Mouse (Mus musculus): ENCODE measurements around the gene Lrrc1.

Lrrc1 gene

GRCm38 (mm10) chr9:77543351-77544321 is 1.0 kb downstream of the Lrrc1 start:
- peak; percentile 16 for DNase-seq (ENCODE audit: low spot score)

GRCm38 (mm10) chr9:77541556-77541955 is 3.1 kb downstream of the Lrrc1 start:
- no peak for DNase-seq (ENCODE audit: low spot score)

- DNase-seq (ENCODE audit: low spot score), result no peak
These were observed 5.4 kb downstream of the Lrrc1 start for GRCm38 (mm10) chr9:77539232-77539631.

- DNase-seq (ENCODE audit: low spot score), result no peak
These were observed 7.3 kb downstream of the Lrrc1 start for GRCm38 (mm10) chr9:77537357-77537756.

- DNase-seq (ENCODE audit: low spot score), result no peak
These were observed 7.8 kb downstream of the Lrrc1 start for GRCm38 (mm10) chr9:77536832-77537231.

GRCm38 (mm10) chr9:77536286-77536685 is 8.4 kb downstream of the Lrrc1 start:
- DNase-seq (ENCODE audit: low spot score), result no peak

- DNase-seq (ENCODE audit: low spot score), result no peak
These were observed 9.5 kb downstream of the Lrrc1 start for GRCm38 (mm10) chr9:77535021-77535744.

GRCm38 (mm10) chr9:77528379-77529041 is 16.2 kb downstream of the Lrrc1 start:
- no peak for DNase-seq (ENCODE audit: low spot score)

GRCm38 (mm10) chr9:77527170-77527569 is 17.5 kb downstream of the Lrrc1 start:
- DNase-seq (ENCODE audit: low spot score), result no peak

GRCm38 (mm10) chr9:77526715-77527114 is 18.0 kb downstream of the Lrrc1 start:
- DNase-seq (ENCODE audit: low spot score), result peak; percentile 18

GRCm38 (mm10) chr9:77525595-77526295 is 18.9 kb downstream of the Lrrc1 start:
- DNase-seq (ENCODE audit: low spot score), result no peak

GRCm38 (mm10) chr9:77523793-77524192 is 20.9 kb downstream of the Lrrc1 start:
- DNase-seq (ENCODE audit: low spot score), result no peak

- no peak for DNase-seq (ENCODE audit: low spot score)
These were observed 22.2 kb downstream of the Lrrc1 start for GRCm38 (mm10) chr9:77522476-77522875.

- DNase-seq (ENCODE audit: low spot score), result no peak
These were observed 25.5 kb downstream of the Lrrc1 start for GRCm38 (mm10) chr9:77519198-77519597.

- DNase-seq (ENCODE audit: low spot score), result no peak
These were observed 27.8 kb downstream of the Lrrc1 start for GRCm38 (mm10) chr9:77516782-77517364.

- no peak for DNase-seq (ENCODE audit: low spot score)
These were observed 30.8 kb downstream of the Lrrc1 start for GRCm38 (mm10) chr9:77513892-77514291.

GRCm38 (mm10) chr9:77512220-77512619 is 32.5 kb downstream of the Lrrc1 start:
- no peak for DNase-seq (ENCODE audit: low spot score)

- DNase-seq (ENCODE audit: low spot score), result no peak
These were observed 34.1 kb downstream of the Lrrc1 start for GRCm38 (mm10) chr9:77510574-77510973.

GRCm38 (mm10) chr9:77507743-77508394 is 36.8 kb downstream of the Lrrc1 start:
- DNase-seq (ENCODE audit: low spot score), result no peak

GRCm38 (mm10) chr9:77502548-77503438 is 41.9 kb downstream of the Lrrc1 start:
- DNase-seq (ENCODE audit: low spot score), result peak; percentile 22

All from adipocyte (in vitro differentiated cells).